Mouse (Mus musculus) heart, adult 11 months (tissue): Measurements from ENCODE around the gene Dntt.

Source experiments
- DNase-seq: peaks from one replicate; pipeline ENCODE4 v3.0.0; 2022

Dntt gene

GRCm38 (mm10) chr19:41073746-41074455 lies 44.8 kb downstream of the Dntt start:
- peak; percentile 81 for DNase-seq

- DNase-seq: peak; percentile 40
Observed at GRCm38 (mm10) chr19:41076906-41077305, 47.8 kb downstream of the Dntt start, which contains the start of gene Opalin. TSS of gene Opalin (minus strand) at chr19:41077113.

GRCm38 (mm10) chr19:41081589-41081988 lies 52.5 kb downstream of the Dntt start:
- peak; percentile 79 for DNase-seq

GRCm38 (mm10) chr19:41083646-41084045 lies 54.6 kb downstream of the Dntt start:
- DNase-seq: peak; percentile 67

GRCm38 (mm10) chr19:41086289-41086688 lies 57.2 kb downstream of the Dntt start:
- DNase-seq: peak; percentile 80

- DNase-seq: peak; percentile 90
Observed at GRCm38 (mm10) chr19:41086700-41087099, 57.6 kb downstream of the Dntt start.

- DNase-seq: peak; percentile 62
Observed at GRCm38 (mm10) chr19:41087901-41088300, 58.8 kb downstream of the Dntt start.

GRCm38 (mm10) chr19:41088491-41088890 lies 59.4 kb downstream of the Dntt start:
- no peak for DNase-seq

GRCm38 (mm10) chr19:41089833-41090232 lies 60.8 kb downstream of the Dntt start:
- peak; percentile 84 for DNase-seq

- no peak for DNase-seq
Observed at GRCm38 (mm10) chr19:41091901-41092300, 62.8 kb downstream of the Dntt start.

- no peak for DNase-seq
Observed at GRCm38 (mm10) chr19:41097038-41097437, 68.0 kb downstream of the Dntt start.

- DNase-seq: peak; percentile 90
Observed at GRCm38 (mm10) chr19:41100863-41101262, 71.8 kb downstream of the Dntt start.

GRCm38 (mm10) chr19:41101390-41101789 lies 72.3 kb downstream of the Dntt start:
- DNase-seq: peak; percentile 99

- no peak for DNase-seq
Observed at GRCm38 (mm10) chr19:41104922-41105321, 75.8 kb downstream of the Dntt start.

GRCm38 (mm10) chr19:41107530-41107929 lies 78.5 kb downstream of the Dntt start:
- no peak for DNase-seq

- no peak for DNase-seq
Observed at GRCm38 (mm10) chr19:41108666-41109065, 79.6 kb downstream of the Dntt start.
